Mouse (Mus musculus) macrophage (primary cell): ENCODE data around the gene Ppt1. TPM values are rescaled to one million over a fixed set of nuclear protein-coding genes. Genes with fewer than 3 reads are reported as not detected.

Experiments
- H3K27ac ChIP-seq: fragments of 350-480 bp; formaldehyde crosslinking; 2 replicates; pipeline ENCODE4 v1.9.0; 2021
- H3K36me3 ChIP-seq: fragments of 350-480 bp; formaldehyde crosslinking; 2 replicates; pipeline ENCODE4 v1.9.0; 2021; ENCODE audit errors: inconsistent target
- H3K4me3 ChIP-seq: fragments of 350-480 bp; formaldehyde crosslinking; 2 replicates; pipeline ENCODE4 v1.9.0; 2021; ENCODE audit errors: inconsistent target
- H3K79me2 ChIP-seq: fragments of 350-480 bp; formaldehyde crosslinking; 2 replicates; pipeline ENCODE4 v1.9.0; 2021; ENCODE audit errors: inconsistent target
- WGBS: methylation state at CpG from one replicate; pipeline ENCODE4 v1.1.7; 2026; ENCODE audit warnings: inconsistent platforms; ENCODE audit not compliant: missing documents; 5-methylcytosine and 5-hydroxymethylcytosine counted together
- polyA plus RNA-seq: library from polyadenylated mRNA; stranded (reverse); fragments of 250-400 nt; gene quantifications from 3 replicates; pipeline ENCODE4 v1.2.4, GENCODE M21; 2018; ENCODE audit warnings: inconsistent platforms

The Ppt1 gene
- polyA plus RNA-seq, 1 experiment from 2014 or later = 164 TPM

GRCm38 (mm10) chr4:122848150-122848621 is 12.1 kb downstream of the Ppt1 start:
- H3K79me2 ChIP-seq = peaks cover 13% of the 10 kb centered on the region
- H3K4me3 ChIP-seq = no peak overlapping the region
- peak overlapping the region; percentile 49 for H3K27ac ChIP-seq
- WGBS = 7% methylated on average over 13 of the region's 13 CpGs
- peaks cover 41% of the 10 kb centered on the region for H3K36me3 ChIP-seq

- Histone ChIP-seq H3K27ac (no peak overlapping the region), H3K36me3 (peaks cover 25% of the 10 kb centered on the region; the same call in 1 of the 2 replicates), H3K4me3 (no peak overlapping the region), H3K79me2 (no peaks in the 10 kb centered on the region; the same call in 1 of the 2 replicates)
Observed at GRCm38 (mm10) chr4:122851535-122851934, 15.5 kb downstream of the Ppt1 start.

DNA sequence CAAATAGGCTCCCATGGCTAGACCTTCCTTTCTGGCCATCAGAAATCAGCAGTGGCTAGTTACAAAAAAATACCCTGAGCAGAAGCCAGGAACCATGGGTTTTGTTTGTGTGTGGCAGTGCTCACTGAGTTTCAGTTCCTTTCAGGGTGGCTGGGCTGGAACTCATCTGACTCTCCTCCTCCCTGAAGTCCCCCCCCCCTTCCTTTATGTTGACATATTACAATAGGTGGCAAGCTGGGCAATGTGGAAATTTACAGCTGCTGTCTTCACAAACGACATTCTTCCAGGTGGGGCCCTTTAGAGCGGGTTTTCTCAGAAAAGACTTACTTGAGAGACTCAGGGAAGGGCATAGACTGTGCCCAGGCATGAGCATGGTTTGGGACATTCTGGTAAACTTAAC is 17.6 kb downstream of the Ppt1 start:
- Histone ChIP-seq H3K79me2 (no peaks in the 10 kb centered on the region; the same call in 1 of the 2 replicates), H3K27ac (peak overlapping the region; percentile 61), H3K4me3 (no peak overlapping the region), H3K36me3 (peaks cover 38% of the 10 kb centered on the region; the same call in 1 of the 2 replicates)
- 0% methylated on average over 2 of the region's 2 CpGs for WGBS

DNA sequence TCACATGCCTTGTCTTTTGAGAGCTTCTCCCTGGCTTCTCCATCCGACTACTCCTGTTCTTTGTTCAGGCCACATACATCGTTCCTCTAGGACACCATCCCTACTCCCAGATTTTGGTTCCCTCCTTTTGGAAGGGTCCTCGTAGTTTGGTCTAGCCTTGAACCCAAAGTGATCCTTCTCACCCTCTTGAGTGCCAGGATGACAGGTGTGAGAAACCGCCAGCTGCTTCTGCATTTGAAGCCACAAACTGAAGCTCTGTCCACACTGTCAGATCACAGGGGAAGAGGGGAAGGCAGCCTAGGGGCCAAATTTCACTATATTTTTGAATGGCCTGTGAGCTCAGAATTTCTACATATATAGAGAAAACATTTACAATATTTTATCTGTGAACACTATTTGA is 18.7 kb downstream of the Ppt1 start:
- Histone ChIP-seq H3K4me3 (no peak overlapping the region), H3K36me3 (peaks cover 44% of the 10 kb centered on the region; the same call in 1 of the 2 replicates), H3K79me2 (no peaks in the 10 kb centered on the region; the same call in 1 of the 2 replicates), H3K27ac (peak overlapping the region; percentile 61; the same call in 1 of the 2 replicates)
- WGBS = 86% methylated on average over 4 of the region's 4 CpGs

DNA sequence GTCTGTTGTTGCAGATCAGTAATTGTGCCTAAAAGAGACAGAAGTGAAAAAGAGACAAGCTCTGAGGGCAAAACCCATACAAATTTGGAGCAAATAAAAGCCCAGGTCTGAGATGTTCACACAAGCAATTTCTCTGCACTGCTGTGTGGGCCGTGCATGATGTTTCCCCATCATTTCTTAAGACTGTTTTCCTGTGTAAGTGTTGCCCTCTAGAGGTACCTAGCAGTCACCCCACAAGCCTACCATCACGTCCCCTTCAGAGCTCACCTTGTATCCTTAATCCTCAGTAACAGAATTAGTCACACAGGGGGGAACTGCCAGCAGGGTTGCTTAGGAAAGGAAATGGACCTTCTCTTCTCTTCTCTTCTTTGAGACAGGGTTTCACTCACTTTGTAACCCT is 21.9 kb downstream of the Ppt1 start:
- H3K79me2 ChIP-seq = peaks cover 18% of the 10 kb centered on the region
- peaks cover 45% of the 10 kb centered on the region for H3K36me3 ChIP-seq
- no peak overlapping the region for H3K4me3 ChIP-seq
- H3K27ac ChIP-seq = no peak overlapping the region
- WGBS = 69% methylated on average over 2 of the region's 2 CpGs

DNA sequence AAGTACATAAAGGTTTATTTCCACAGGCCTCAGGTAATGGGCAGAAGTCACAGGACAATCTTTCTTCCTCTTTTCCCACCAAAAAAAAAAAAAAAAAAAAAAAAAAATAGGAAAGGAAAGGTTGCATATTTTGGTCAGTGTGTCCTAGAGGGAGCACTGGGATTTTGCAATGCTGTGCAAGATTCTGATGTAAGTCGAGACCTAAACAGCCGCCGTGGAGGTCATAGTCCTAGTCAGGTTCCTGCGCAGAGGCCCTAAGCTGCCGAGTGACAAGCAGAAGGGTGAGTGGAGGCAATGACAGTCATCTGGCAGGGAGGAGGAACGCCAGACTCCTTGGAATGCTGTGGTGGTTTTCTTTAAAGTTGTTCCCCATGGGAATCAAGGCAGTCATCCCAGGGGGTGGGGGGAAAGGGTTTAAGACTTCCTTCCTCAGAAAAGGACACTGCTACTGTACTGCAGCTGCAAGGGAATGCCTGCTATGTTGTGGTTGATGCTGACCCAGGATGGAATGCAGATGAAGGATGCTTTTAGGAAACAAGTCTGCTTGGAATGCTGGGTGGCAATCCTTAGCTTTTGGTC is 23.1 kb downstream of the Ppt1 start:
- Histone ChIP-seq H3K27ac (peak overlapping the region; percentile 12; the same call in 1 of the 2 replicates), H3K79me2 (peaks cover 30% of the 10 kb centered on the region), H3K36me3 (peaks cover 58% of the 10 kb centered on the region), H3K4me3 (no peak overlapping the region)
- WGBS = 50% methylated on average over 6 of the region's 6 CpGs

DNA sequence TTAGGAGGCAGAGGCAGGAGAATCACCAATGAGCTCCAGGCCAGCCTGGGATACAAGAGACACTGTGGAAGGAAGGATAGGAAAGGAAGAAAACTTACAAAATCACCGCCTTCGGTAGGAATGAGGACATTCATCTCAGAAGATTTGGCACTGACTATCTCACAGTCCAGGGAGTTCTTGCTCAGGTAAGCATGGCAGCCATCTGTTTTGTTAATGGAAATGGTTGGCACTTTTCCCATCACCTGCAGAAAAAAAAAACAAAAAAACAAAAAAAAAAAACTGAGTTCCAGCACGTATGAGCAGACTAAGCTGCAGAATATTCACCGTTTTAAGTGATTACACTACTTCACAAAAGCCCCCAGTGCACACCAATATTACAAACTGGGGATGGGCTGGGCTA is 25.8 kb downstream of the Ppt1 start:
- peaks cover 74% of the 10 kb centered on the region for H3K36me3 ChIP-seq
- H3K27ac ChIP-seq = no peak overlapping the region
- 91% methylated on average over 4 of the region's 4 CpGs for WGBS
- no peak overlapping the region for H3K4me3 ChIP-seq
- H3K79me2 ChIP-seq = peaks cover 57% of the 10 kb centered on the region

GRCm38 (mm10) chr4:122868041-122868440 is 32.0 kb downstream of the Ppt1 start:
- WGBS = 77% methylated on average over 1 of the region's 1 CpGs
- Histone ChIP-seq H3K4me3 (no peak overlapping the region), H3K79me2 (peaks cover 98% of the 10 kb centered on the region), H3K27ac (peak overlapping the region; percentile 96), H3K36me3 (peaks cover 61% of the 10 kb centered on the region)

DNA sequence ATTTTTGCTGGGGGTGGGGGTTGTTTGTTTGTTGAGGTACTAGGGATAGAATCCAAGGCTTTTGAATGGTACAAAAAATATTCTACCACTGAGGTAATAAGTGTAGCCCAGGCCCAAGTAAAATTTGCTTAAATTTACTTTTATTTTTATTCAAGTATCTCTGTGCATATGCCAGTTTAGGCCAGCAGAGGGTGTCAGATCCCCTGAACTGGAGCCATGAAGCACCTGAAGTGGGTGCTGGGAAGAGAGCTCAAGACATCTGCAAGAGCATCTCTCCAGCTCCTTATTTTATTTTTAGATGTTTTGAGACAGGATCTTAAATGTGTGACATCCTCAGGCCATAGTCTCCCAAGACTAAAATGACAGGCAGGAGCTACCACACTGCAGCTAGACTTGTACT is 34.0 kb downstream of the Ppt1 start:
- H3K4me3 ChIP-seq = no peak overlapping the region

GRCm38 (mm10) chr4:122870741-122871140 is 34.7 kb downstream of the Ppt1 start:
- Histone ChIP-seq H3K79me2 (peaks cover 98% of the 10 kb centered on the region), H3K36me3 (peaks cover 34% of the 10 kb centered on the region), H3K4me3 (no peak overlapping the region), H3K27ac (peak overlapping the region; percentile 96)
- WGBS = 70% methylated on average over 5 of the region's 5 CpGs

More for the DNA sequence above, 34.0 kb downstream of the Ppt1 start:
- Histone ChIP-seq H3K79me2 (peaks cover 98% of the 10 kb centered on the region), H3K27ac (peak overlapping the region; percentile 96), H3K36me3 (peaks cover 41% of the 10 kb centered on the region)

GRCm38 (mm10) chr4:122871269-122871668 is 35.2 kb downstream of the Ppt1 start:
- H3K79me2 ChIP-seq = peaks cover 98% of the 10 kb centered on the region
- H3K27ac ChIP-seq = peak overlapping the region; percentile 96
- peaks cover 28% of the 10 kb centered on the region for H3K36me3 ChIP-seq
- WGBS = 80% methylated on average over 10 of the region's 11 CpGs
- no peak overlapping the region for H3K4me3 ChIP-seq

- Histone ChIP-seq H3K4me3 (no peak overlapping the region), H3K27ac (peak overlapping the region; percentile 96), H3K36me3 (peaks cover 24% of the 10 kb centered on the region), H3K79me2 (peaks cover 98% of the 10 kb centered on the region)
- WGBS = 11% methylated on average over 2 of the region's 2 CpGs
Observed at GRCm38 (mm10) chr4:122871989-122872388, 35.9 kb downstream of the Ppt1 start.

DNA sequence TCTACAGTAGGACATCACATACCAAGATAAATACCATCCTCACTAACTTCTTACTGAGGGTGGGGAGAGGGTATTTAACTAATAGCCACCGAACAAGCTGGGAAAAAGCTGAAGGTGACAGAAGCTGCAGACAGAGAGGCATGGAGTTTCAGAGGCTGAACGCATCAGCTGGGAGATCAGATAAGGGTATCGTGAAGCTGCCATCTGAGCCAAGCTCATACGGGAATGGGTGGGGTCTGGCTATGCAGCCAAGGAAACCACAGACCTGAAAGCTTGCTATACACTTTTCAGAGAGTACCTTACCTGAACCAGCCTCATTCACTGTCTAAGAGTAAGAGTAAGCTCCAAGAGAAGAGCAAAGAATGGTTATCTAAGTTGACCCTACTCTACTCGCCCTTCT is 37.0 kb downstream of the Ppt1 start:
- Histone ChIP-seq H3K36me3 (peaks cover 19% of the 10 kb centered on the region; the same call in 1 of the 2 replicates), H3K27ac (peak overlapping the region; percentile 96), H3K4me3 (no peak overlapping the region), H3K79me2 (peaks cover 98% of the 10 kb centered on the region)
- 32% methylated on average over 5 of the region's 5 CpGs for WGBS

- peaks cover 19% of the 10 kb centered on the region; the same call in 1 of the 2 replicates for H3K36me3 ChIP-seq
- no peak overlapping the region for H3K4me3 ChIP-seq
- peaks cover 98% of the 10 kb centered on the region for H3K79me2 ChIP-seq
- WGBS = 82% methylated on average over 4 of the region's 4 CpGs
- H3K27ac ChIP-seq = peak overlapping the region; percentile 96; the same call in 1 of the 2 replicates
Observed at GRCm38 (mm10) chr4:122873512-122873911, 37.5 kb downstream of the Ppt1 start.

GRCm38 (mm10) chr4:122878333-122879070 is 42.5 kb downstream of the Ppt1 start:
- peak overlapping the region; percentile 25 for H3K27ac ChIP-seq

More at GRCm38 (mm10) chr4:122878333-122879070, 42.5 kb downstream of the Ppt1 start:
- H3K79me2 ChIP-seq = peaks cover 100% of the 10 kb centered on the region
- H3K4me3 ChIP-seq = no peak overlapping the region
- 97% methylated on average over 2 of the region's 2 CpGs for WGBS
- H3K36me3 ChIP-seq = no peaks in the 10 kb centered on the region
